Mouse (Mus musculus): ENCODE data around the gene Nkd1.

Nkd1 gene

GRCm38 (mm10) chr8:88537998-88538975, 17.1 kb downstream of the Nkd1 start:
- in situ Hi-C loops (cut with MboI, MseI): loop anchor here in 1 of 2 experiments (10.0 kb wide), 1 partner anchor 1923 kb away; no protein-coding TSS in a partner anchor

- in situ Hi-C loops (cut with MboI, MseI): loop anchor here in 1 of 2 experiments (10.0 kb wide), 1 partner anchor 1924 kb away; no protein-coding TSS in a partner anchor
Measured at GRCm38 (mm10) chr8:88538976-88539371, 17.8 kb downstream of the Nkd1 start.

- in situ Hi-C loops (cut with MboI, MseI): loop anchor here in 1 of 2 experiments (10.0 kb wide), 1 partner anchor 1925 kb away; no protein-coding TSS in a partner anchor
Measured at GRCm38 (mm10) chr8:88539963-88540362, 18.8 kb downstream of the Nkd1 start.

- in situ Hi-C loops (cut with MboI, MseI): no loop called here
Measured at GRCm38 (mm10) chr8:88542596-88543213, 21.6 kb downstream of the Nkd1 start.

- in situ Hi-C loops (cut with MboI, MseI): no loop called here
Measured at GRCm38 (mm10) chr8:88544677-88545076, 23.5 kb downstream of the Nkd1 start.

- in situ Hi-C loops (cut with MboI, MseI): no loop called here
Measured at GRCm38 (mm10) chr8:88545441-88545840, 24.3 kb downstream of the Nkd1 start.

- in situ Hi-C loops (cut with MboI, MseI): no loop called here
Measured at GRCm38 (mm10) chr8:88546032-88546732, 25.0 kb downstream of the Nkd1 start.

- in situ Hi-C loops (cut with MboI, MseI): no loop called here
Measured at GRCm38 (mm10) chr8:88555669-88556068, 34.5 kb downstream of the Nkd1 start.

GRCm38 (mm10) chr8:88559985-88560473, 38.9 kb downstream of the Nkd1 start:
- in situ Hi-C loops (cut with MboI, MseI): no loop called here

- in situ Hi-C loops (cut with MboI, MseI): no loop called here
Measured at GRCm38 (mm10) chr8:88561402-88561801, 40.2 kb downstream of the Nkd1 start.

- in situ Hi-C loops (cut with MboI, MseI): no loop called here
Measured at GRCm38 (mm10) chr8:88564256-88564903, 43.2 kb downstream of the Nkd1 start.

GRCm38 (mm10) chr8:88566119-88566518, 45.0 kb downstream of the Nkd1 start:
- in situ Hi-C loops (cut with MboI, MseI): loop anchor here in 1 of 2 experiments (5.0 kb wide), 1 partner anchor 999 kb away; no protein-coding TSS in a partner anchor

- in situ Hi-C loops (cut with MboI, MseI): loop anchor here in 1 of 2 experiments (5.0 kb wide), 1 partner anchor 1000 kb away; no protein-coding TSS in a partner anchor
Measured at GRCm38 (mm10) chr8:88567314-88568121, 46.4 kb downstream of the Nkd1 start.

- in situ Hi-C loops (cut with MboI, MseI): loop anchor here in 1 of 2 experiments (5.0 kb wide), 1 partner anchor 1001 kb away; no protein-coding TSS in a partner anchor
Measured at GRCm38 (mm10) chr8:88568211-88568610, 47.1 kb downstream of the Nkd1 start.

- in situ Hi-C loops (cut with MboI, MseI): loop anchor here in 1 of 2 experiments (5.0 kb wide), 1 partner anchor 1002 kb away; no protein-coding TSS in a partner anchor
Measured at GRCm38 (mm10) chr8:88569366-88569765, 48.2 kb downstream of the Nkd1 start.

GRCm38 (mm10) chr8:88570293-88570998, 49.3 kb downstream of the Nkd1 start:
- in situ Hi-C loops (cut with MboI, MseI): no loop called here

GRCm38 (mm10) chr8:88571434-88572184, 50.5 kb downstream of the Nkd1 start:
- in situ Hi-C loops (cut with MboI, MseI): no loop called here

GRCm38 (mm10) chr8:88572185-88572909, 51.2 kb downstream of the Nkd1 start:
- in situ Hi-C loops (cut with MboI, MseI): no loop called here
